Mouse (Mus musculus): Measurements from ENCODE around the gene Junb.

Gene Junb

GRCm38 (mm10) chr8:84978248-84978940 is at the start of gene Junb:
Gene Junb (minus strand): TSS chr8:84978718.
- DNase-seq (ENCODE audit: low spot score): peak; percentile 86

DNA sequence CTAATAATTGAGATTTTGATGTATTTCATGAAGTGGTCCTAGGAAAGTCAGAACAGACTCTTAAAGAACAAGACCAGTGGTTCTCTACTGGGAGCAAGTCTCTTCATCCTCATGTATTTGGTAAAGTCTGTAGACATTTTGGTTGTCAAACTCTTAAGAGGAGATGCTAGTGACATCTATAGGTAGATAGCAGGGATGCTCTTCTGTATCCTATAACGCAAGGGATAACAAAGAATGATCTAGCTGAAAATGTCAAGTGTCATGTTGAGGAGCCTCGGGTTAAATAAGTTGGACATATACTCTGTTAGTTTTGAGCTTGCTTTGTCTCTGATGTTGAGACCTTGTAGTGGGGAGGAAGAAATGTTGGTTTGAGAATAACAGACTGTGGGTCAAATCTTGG is 49.4 kb upstream of the Junb start:
- DNase-seq (ENCODE audit: low spot score): no peak

DNA sequence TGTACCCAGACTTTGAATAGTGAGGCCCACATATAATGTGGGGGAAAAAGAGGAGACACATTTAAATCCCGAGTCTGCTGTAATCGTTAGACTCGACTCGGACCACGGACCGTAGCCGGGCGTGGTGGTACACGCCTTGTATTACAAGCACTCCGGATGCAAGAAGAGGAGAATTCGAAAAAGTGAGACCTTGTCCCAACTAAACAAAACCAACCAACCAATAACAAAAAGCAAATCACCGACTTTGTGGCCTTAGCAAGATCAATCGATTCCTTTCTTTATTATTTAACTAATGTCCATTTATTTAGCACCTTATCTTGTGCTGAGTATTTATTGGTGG is 49.0 kb upstream of the Junb start:
- DNase-seq (ENCODE audit: low spot score): peak; percentile 52

DNA sequence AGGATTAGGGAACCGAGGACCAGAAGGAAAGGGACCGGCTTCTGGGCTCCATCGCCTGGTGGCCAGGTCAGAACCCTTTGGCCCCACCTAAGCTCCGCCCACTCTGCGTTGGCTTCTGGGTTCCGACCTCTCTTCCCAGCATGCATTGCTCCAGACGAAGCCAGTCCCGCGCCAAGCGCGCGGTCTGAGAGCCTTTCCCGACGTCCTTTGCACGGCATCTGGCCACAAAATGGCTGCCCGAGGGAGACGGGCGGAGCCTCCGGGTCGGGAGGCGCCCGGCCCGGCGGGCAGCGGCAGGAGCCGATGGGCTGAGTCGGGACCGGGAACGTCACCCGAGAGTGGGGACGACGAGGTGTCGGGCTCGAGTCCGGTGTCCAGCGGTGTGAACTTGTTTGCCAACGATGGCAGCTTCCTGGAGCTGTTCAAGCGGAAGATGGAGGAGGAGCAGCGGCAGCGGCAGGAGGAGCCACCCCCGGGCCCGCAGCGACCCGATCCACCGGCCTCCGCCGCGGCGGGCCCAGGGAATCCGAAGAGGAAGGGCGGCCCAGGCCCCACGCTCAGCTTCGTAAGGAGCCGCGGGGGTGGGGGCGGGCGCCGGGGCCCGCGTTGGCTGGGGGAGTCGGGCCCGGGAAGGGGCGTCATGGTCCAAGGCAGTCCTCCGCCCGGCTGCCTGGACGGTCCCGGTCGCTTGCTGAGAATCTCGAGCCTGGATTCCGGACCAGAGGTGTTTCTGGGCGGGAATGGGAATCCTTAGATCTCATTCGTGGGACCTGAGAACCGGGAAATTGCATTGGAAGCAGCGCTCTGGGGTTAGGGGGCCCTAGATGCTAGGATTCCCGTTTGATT is 48.4 kb upstream of the Junb start, which contains the start of gene Trir:
Gene Trir (plus strand): TSS at position 154 of the 846 bp plus-strand sequence.
- peak; percentile 99 for DNase-seq (ENCODE audit: low spot score)

GRCm38 (mm10) chr8:85025098-85025932 is 46.8 kb upstream of the Junb start, which contains the start of gene Asna1:
Gene Asna1 (minus strand): TSS chr8:85025281.
- DNase-seq (ENCODE audit: low spot score): peak; percentile 92

DNA sequence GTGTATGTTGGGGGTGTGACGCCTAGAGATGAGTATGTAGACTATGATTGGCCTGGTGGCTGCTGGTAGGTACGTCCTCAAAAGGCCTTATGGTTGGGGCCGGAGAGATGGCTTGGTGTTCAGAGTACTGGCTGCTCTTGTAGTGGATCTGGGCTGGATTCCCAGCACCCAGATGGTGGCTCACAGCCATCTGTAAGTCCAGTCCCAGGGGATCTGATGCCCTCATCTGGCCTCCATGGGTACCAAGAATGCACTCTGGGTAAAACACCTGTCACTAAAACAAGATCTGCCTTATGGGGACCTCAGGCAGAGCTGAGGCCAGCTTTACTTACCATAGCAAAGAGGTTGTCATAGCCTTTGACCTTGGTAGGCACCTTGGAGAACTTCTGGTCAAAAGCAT is 45.3 kb upstream of the Junb start:
- no peak for DNase-seq (ENCODE audit: low spot score)

- DNase-seq (ENCODE audit: low spot score): no peak
Observed at GRCm38 (mm10) chr8:85021514-85022055, 43.1 kb upstream of the Junb start.

GRCm38 (mm10) chr8:85017209-85017608 is 38.7 kb upstream of the Junb start:
- DNase-seq (ENCODE audit: low spot score): no peak

DNA sequence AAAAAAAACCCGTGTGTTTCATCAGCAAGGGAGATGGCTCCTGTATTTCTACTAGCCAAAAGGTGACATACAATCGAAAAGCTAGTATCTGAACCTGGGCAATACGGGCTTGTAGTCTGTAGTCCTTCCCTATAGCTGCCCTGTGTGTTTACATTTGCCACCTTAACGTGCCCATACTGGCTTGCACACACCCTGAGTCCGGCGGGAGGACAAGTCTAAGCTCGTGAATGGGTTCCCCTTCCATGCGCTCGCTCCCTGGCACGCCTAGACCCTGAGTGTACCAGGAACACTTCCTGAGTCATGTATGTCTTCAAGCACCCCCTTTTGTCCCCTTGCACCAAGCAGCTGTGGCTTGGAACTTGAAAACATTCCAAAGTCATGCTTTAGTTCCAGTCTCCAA is 38.2 kb upstream of the Junb start:
- DNase-seq (ENCODE audit: low spot score): no peak

DNA sequence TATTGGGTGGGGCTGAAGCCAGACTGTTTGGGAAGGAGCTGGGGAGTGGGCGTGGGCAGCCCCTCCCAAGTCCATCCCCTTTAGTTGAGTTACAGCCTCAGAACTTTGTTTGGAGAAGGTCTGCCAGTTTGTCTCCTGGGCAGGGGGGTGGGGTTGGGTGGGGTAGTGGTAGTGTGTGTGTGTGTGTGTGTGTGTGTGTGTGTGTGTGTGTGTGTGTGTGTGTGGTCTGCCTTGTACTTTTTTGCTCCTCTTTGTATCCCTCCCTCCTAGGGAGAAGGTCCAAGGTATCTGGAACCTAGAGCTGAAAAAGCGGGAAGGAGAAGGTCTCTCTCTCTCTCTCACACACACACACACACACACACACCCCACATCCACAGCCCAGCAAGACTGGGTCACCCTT is 35.9 kb upstream of the Junb start, which contains the start of gene Best2:
Gene Best2 (minus strand): TSS at position 101 of the 400 bp plus-strand sequence.
- no peak for DNase-seq (ENCODE audit: low spot score)

GRCm38 (mm10) chr8:85013230-85013840 is 34.8 kb upstream of the Junb start:
- peak; percentile 47 for DNase-seq (ENCODE audit: low spot score)

DNA sequence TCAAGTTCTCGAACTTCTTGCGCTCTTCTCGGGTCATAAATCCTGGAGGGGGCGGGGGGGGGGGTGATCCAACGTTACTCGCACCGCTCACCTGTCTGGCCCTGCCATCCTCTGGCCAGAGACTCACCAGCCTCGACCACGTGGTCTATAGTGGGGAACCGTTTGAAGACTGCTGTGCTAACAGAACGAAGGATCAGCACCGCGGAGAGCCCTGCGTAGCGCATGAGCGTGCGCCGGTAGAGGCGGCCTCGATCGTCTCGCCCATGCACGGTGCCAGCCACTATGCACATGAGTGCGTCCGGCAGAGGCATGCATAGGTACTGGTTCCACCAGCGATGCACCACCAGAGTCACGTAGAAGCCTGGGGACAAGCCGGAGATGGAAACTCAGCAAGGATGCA is 32.7 kb upstream of the Junb start:
- DNase-seq (ENCODE audit: low spot score): no peak

- DNase-seq (ENCODE audit: low spot score): peak; percentile 37
Observed at GRCm38 (mm10) chr8:85007686-85008085, 29.2 kb upstream of the Junb start.

GRCm38 (mm10) chr8:84997649-84998295 is 19.3 kb upstream of the Junb start:
- DNase-seq (ENCODE audit: low spot score): peak; percentile 84

DNA sequence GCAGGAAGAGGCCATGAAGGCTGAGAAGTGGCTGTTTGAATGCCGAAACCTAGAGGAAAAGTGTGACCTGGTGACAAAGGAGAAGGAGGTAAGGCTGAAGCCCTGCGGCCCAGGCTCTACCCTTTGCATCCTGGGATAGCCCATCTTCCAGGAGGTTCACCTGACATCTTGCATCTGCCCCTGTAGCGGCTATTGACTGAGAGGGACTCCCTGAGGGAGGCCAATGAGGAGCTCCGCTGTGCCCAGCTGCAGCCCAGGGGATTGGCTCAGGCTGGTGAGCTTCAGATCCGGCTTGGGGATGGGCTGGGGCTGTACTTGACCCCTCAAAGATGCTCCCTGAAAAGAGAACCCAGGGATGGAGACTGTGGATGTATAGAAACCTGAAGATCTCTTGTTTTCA is 18.5 kb upstream of the Junb start:
- no peak for DNase-seq (ENCODE audit: low spot score)

DNA sequence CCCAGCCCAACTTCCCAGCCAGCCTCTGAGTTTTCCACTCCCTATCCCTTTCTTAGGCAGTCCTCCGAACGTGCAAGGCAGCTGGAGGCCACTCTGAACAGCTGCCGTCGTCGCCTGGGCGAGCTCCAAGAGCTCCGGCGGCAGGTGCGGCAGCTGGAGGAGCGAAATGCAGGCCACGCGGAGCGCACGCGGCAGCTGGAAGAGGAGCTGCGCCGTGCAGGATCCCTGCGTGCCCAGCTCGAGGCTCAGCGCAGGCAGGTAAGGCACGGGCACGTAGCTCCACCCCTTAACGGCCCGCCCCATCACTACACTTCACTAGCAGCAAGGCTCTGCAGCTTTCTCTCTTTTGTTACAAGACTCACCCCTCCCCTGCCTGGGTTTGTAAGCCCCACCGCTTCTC is 17.2 kb upstream of the Junb start:
- DNase-seq (ENCODE audit: low spot score): no peak

DNA sequence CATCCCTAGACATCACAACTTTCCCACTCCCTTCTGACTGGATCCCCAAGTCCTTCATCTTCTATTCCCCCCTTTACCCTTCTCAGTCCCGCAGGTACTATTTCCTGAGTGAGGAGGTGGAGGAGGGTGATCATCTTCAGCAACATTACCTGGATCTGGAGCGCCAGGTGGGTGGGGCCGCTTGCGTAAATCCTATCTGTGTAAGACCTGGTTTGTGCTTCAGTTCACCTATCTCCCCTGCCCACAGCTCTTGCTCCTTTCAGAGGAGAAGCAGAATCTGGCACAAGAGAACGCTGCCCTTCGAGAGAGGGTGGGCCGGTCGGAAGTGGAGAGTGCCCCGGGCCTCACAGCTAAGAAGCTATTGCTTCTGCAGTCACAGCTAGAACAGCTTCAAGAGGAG is 15.9 kb upstream of the Junb start:
- no peak for DNase-seq (ENCODE audit: low spot score)

DNA sequence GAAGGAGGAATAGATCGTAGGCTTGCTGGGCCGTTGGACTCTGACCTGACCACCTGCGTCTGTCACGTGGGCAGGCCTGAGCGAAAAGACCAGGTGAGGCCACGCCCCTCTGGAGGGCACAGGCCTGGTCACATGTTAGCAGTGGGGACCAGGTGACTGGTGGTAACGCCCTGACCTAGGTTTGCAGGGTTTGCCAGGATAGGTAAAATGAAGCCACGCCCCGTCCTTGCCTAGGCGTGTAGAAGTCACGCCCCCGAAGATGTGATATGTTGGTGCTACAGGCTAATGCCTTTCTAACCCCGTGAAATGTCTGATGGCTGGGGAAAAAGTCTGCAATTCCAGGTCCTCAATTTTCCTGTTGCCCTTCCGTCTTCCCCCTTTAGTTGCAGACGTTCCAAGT is 12.3 kb upstream of the Junb start:
- DNase-seq (ENCODE audit: low spot score): no peak

- DNase-seq (ENCODE audit: low spot score): peak; percentile 99
Observed at GRCm38 (mm10) chr8:84990349-84990748, 11.8 kb upstream of the Junb start, which contains the start of gene Hook2. Gene Hook2 (plus strand): TSS chr8:84990603.

- peak; percentile 96 for DNase-seq (ENCODE audit: low spot score)
Observed at GRCm38 (mm10) chr8:84989810-84990209, 11.3 kb upstream of the Junb start.

DNA sequence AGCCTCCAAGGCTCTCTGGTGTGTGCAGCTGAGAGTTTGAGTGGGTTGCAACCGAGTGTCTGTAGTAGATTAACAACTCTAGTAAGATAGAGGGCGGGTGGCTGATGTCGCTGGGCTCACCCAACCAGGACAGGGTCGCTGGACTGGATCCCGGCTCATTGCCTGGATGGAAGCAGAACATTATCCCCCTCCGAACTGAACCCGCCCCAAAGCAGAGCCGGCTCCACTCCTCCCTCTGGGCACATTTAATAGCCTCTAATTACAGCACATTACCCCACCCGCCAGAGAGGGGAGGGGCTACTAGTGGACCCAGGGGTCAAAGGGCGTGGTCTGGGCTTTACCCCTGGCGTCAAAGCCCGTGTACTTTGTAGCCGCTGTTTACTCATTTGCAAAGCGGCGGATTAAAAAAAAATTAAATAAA is 10.8 kb upstream of the Junb start:
- DNase-seq (ENCODE audit: low spot score): peak; percentile 65

Data from c-Kit-positive CD71-positive TER-119-positive erythroid progenitor cells, embryonic 14.5 days (primary cell).